Mouse (Mus musculus) testis, adult 2 months (tissue): ENCODE results near the gene Cnot4.

ENCODE experiments used
- CTCF ChIP-seq: fragments of 200-500 bp; IDR thresholded peaks from 2 replicates; pipeline ENCODE4 v1.5.1; 2012; ENCODE audit warnings: low read depth, mild to moderate bottlenecking, inconsistent platforms, low read length, moderate library complexity; ENCODE audit not compliant: control insufficient read depth, insufficient read depth, insufficient replicate concordance
- POLR2A ChIP-seq: fragments of 200-500 bp; IDR thresholded peaks from 2 replicates; pipeline ENCODE4 v1.6.1; 2012; ENCODE audit warnings: low read depth, mild to moderate bottlenecking, inconsistent platforms, low read length, moderate library complexity; ENCODE audit not compliant: control insufficient read depth

- TF ChIP-seq CTCF: no peak
- no peak for TF ChIP-seq POLR2A
Measured at GRCm38 (mm10) chr6:35075148-35075547, 58.4 kb downstream of the Cnot4 start.
